Mouse (Mus musculus) Patski (cell line): ENCODE results near the gene Mrs2. TPM values are rescaled to one million over a fixed set of nuclear protein-coding genes. Genes with fewer than 3 reads are reported as not detected.

ENCODE experiments used
- ATAC-seq: fragments of 100-300 bp; one replicate; pipeline ENCODE4 v1.8.0; 2021
- CTCF ChIA-PET: fragments of 350-600 bp; sonication (Branson Sonifier 250); formaldehyde crosslinking; loops from one replicate; lab custom pipeline; 2022; ENCODE audit warnings: inconsistent platforms; lab: Charles Lee
- POLR2A ChIA-PET: fragments of 350-600 bp; sonication (Branson Sonifier 250); formaldehyde crosslinking; loops from one replicate; lab custom pipeline; 2022; ENCODE audit warnings: antibody characterized with exemption, inconsistent platforms; lab: Charles Lee
- DNase-seq: peaks from one replicate; pipeline ENCODE4 v3.0.0-alpha.2; 2011; ENCODE audit warnings: low read depth, low spot score
- H3K27me3 ChIP-seq: fragments of 371-371 bp; one replicate; pipeline ENCODE4 v1.5.1; 2021
- CTCF ChIP-seq: fragments of 100-300 bp; IDR thresholded peaks from one replicate; pipeline ENCODE4 v1.5.1; 2021
- in situ Hi-C: fragments of 300-500 bp; cut with MboI; formaldehyde crosslinking; loops from 3 replicates; pipeline ENCODE4 v1.11.1; 2018; ENCODE audit warnings: low pct_unique_long_range_greater_than_20kb, mixed read lengths
- polyA plus RNA-seq: library from polyadenylated mRNA; unstranded; gene quantifications from one replicate; pipeline ENCODE4 v1.2.3, GENCODE M21; 2021

The Mrs2 gene
- 64.2 TPM for polyA plus RNA-seq

DNA sequence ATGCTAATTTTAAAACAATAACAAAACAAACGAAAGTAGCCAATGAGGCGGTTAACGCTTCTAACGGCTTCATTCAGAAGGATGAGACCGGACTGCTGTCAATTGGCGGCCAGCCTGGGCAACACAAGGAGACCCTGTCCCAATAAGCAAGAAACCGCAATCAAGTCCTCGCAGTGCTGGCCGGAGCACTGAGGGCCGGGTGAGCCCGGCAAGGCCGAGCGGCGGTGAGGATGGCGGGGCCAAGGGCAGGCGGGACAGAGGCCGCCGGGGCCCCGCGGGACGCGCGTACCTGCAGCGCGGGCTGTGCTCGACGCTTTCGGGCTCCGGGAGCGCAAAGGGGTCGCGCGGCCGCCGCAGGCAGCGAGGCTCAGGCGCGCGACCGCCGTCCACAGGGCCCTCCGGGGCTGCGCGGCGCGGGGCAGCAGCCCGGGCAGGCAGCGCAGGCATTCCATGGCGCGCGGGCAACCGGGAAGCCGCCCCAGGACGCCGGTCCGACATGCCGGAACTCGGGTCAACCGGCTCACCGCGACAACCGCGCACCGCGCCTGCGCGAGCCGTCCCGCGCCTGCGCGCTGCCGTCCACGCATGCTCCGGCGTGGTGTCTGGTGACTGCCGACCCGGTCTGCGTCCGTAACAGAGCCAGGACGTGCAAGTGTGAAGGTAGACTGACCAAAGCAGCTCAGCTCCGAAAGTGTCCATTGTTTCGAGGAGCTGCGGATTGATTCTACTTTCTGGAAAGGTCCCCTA lies at the start of gene Mrs2:
Mrs2 (minus strand) TSS at position 587 of the 747 bp plus-strand sequence.
- ChIA-PET POLR2A (interaction anchor here (0.6 to 2.2 kb wide), 4 partner anchors 35 to 96 kb away, joined by 3 to 6 read pairs (median 5); no protein-coding TSS in a partner anchor), CTCF (interaction anchor here (1.8 to 3.3 kb wide), 2 partner anchors 66 to 96 kb away, joined by 3 to 13 read pairs; no protein-coding TSS in a partner anchor)
- H3K27me3 ChIP-seq: no peaks in the 10 kb centered on the region
- peak; percentile 48 for DNase-seq
- no peak for TF ChIP-seq CTCF
- peak; percentile 70 for ATAC-seq
- in situ Hi-C loops: loop anchor here (10.0 kb wide), 2 partner anchors 95 to 325 kb away; no protein-coding TSS in a partner anchor

DNA sequence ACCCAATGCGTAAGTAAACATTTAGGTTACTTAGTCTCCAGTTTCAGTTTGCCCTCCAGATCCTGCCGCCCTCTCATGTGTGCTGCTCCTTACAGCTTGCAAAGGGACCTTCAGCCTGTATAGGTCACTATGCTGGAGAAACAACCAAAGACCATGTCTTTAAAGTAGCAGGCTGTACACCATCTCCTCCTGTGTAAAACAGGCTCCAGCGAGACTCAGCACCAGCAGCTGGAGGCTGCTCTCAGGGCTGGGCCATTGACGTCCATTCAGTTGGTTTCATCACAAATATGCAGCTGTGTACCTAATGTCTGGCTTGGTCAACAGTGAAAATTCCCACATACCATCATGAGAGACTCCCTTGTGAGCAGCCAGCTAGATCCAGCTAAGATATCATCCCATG lies 49.6 kb upstream of the Mrs2 start:
- DNase-seq (no peak), ATAC-seq (peak; percentile 44)

DNA sequence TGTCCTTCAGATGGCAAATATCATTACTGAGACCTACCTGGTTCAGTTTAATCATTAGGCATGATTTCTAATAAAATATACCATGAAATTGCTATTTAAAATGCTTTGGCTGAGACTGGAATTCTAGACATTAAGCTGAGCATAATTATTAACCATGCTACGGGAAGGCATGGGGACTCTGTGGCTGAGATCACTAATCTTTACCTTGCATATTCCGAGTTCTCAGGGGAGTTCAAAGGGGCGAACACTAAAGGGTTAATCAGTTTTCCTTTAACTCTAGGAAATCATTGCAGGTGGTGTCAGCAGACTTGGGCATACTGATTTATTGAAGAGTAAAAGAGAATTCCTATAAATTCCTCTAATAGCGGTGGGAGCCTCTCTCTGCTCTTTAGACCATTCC lies 47.0 kb upstream of the Mrs2 start:
- ATAC-seq (no peak), DNase-seq (no peak)
- CTCF ChIA-PET: no interaction called here
- no peaks in the 10 kb centered on the region for H3K27me3 ChIP-seq
- in situ Hi-C loops: no loop called here
- TF ChIP-seq CTCF: no peak
- POLR2A ChIA-PET: no interaction called here

More for the DNA sequence above, 49.6 kb upstream of the Mrs2 start:
- CTCF ChIA-PET: interaction anchor here (1.3 to 5.1 kb wide), 3 partner anchors 12 to 46 kb away, joined by 3 to 20 read pairs (median 11); partner anchors contain the start of gene Dcdc2a
- POLR2A ChIA-PET: interaction anchor here (1.0 to 1.4 kb wide), 5 partner anchors 13 to 46 kb away, joined by 3 to 4 read pairs (median 3); partner anchors contain the start of gene Dcdc2a
- in situ Hi-C loops: no loop called here
- H3K27me3 ChIP-seq: no peaks in the 10 kb centered on the region
- TF ChIP-seq CTCF: no peak

DNA sequence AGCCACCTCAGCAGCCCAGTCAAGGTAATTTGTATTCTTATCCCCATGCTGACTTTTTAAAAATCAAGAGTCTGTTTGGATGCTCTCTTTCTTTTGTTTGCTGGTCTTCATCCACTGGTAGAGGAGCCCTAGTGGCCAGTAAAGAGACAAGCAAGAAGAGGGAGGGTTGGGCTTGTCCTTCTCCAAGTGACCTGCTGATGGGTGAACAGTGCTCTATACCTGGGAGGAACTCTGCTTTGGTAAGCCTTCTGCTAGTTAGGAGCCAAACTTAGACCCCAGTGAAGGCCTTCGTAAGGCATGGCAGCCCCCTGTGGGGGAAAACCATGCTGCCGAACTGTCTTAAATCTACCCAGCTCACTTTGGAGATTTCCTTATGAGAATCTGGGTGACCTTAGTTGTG lies 46.5 kb upstream of the Mrs2 start:
- ATAC-seq (no peak), DNase-seq (no peak)
- H3K27me3 ChIP-seq: no peaks in the 10 kb centered on the region
- ChIA-PET CTCF (no interaction called here), POLR2A (no interaction called here)
- TF ChIP-seq CTCF: no peak
- in situ Hi-C loops: no loop called here

DNA sequence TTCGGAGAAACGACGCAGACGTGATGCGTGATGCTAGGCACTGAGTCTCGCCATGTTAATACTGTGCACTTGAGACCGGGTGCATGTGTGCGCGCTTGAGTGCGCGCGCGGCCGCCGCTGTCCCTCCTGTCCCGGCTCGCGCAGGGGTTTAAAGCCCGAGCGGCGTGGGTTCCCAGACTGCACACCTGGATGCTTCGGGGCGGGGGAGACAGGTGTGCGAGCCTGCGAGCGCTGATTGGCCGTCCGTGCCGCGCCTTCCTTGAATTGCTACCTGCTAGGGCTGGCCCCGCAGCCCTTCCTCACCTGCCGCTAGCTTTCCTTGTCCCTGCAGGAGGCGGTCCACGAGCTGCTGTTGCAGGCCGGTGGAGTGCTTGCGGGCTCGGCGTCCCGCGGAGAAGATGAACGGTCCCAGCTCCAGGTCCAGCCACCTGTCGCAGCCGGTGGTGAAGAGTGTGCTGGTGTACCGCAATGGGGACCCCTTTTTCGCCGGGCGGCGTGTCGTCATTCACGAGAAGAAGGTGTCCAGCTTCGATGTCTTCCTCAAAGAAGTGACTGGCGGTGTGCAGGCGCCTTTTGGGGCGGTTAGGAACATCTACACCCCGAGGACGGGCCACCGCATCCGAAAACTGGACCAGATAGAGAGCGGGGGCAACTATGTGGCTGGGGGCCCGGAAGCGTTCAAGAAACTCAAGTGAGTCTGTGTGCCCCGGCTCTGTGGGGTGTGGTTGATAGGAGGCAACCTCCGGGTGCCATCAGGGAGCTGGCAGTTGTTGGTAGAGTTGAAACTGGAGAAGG lies 35.9 kb upstream of the Mrs2 start, which contains the start of gene Dcdc2a:
Dcdc2a (plus strand) TSS at position 132 of the 795 bp plus-strand sequence.
- DNase-seq (no peak), ATAC-seq (no peak)
- ChIA-PET POLR2A (interaction anchor here (0.9 to 5.2 kb wide), 6 partner anchors 14 to 59 kb away, joined by 3 to 42 read pairs (median 3); no protein-coding TSS in a partner anchor), CTCF (interaction anchor here (1.0 to 3.8 kb wide), 7 partner anchors 14 to 59 kb away, joined by 3 to 28 read pairs (median 6); no protein-coding TSS in a partner anchor)
- in situ Hi-C loops: no loop called here
- no peaks in the 10 kb centered on the region for H3K27me3 ChIP-seq
- TF ChIP-seq CTCF: no peak

DNA sequence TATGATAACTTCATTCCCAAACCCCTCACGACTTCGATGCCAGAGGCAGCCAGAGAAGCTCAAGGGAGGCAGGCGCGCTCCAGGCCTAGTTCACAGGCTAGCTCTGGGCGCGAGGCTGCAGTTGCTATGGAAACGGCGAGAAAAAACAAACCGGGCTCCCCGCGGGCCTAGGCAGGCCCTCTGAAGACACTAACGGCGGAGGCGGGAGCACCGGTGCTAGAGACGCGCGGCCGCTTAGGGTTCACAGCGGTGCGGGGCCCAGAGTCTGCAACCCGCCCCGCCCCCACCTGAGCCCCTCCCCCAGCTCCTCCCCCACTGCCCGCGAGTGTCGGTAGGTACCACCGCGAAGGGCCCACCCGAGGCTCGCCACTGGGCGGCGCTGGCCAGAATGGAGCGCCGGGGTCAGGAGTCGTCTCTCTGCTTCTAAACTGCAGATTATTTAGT lies 35.0 kb upstream of the Mrs2 start:
- no peak for TF ChIP-seq CTCF
- no peaks in the 10 kb centered on the region for H3K27me3 ChIP-seq
- CTCF ChIA-PET: interaction anchor here (0.6 to 1.5 kb wide), 11 partner anchors 10 to 61 kb away, joined by 3 to 7 read pairs (median 3); no protein-coding TSS in a partner anchor
- POLR2A ChIA-PET: interaction anchor here (0.9 to 5.2 kb wide), 7 partner anchors 14 to 60 kb away, joined by 3 to 42 read pairs (median 4); no protein-coding TSS in a partner anchor
- peak; percentile 80 for ATAC-seq
- DNase-seq: no peak
- in situ Hi-C loops: no loop called here

DNA sequence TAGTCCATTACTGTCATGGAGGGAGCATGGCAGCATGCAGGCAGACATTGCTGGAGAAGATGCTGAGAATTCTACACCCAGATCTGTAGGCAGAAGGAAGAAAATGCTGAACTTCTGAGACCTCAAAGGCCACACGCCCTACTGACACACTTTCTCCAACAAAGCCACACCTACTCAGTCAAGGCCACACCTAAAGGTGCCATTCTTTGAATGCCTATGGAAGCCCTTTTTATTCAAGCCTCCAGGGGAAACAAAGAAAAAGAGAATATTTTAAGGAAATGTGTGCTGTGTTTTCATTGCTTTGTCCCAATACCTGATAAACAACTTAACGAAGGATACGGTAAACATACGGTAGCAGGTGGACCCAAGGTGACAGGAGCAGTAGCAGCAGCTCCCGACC lies 32.5 kb upstream of the Mrs2 start:
- no peak for ATAC-seq
- in situ Hi-C loops: no loop called here
- DNase-seq: no peak
- POLR2A ChIA-PET: interaction anchor here (0.8 to 1.1 kb wide), 2 partner anchors 21 to 57 kb away, joined by 3 to 9 read pairs; no protein-coding TSS in a partner anchor
- H3K27me3 ChIP-seq: no peaks in the 10 kb centered on the region
- TF ChIP-seq CTCF: no peak
- CTCF ChIA-PET: no interaction called here

DNA sequence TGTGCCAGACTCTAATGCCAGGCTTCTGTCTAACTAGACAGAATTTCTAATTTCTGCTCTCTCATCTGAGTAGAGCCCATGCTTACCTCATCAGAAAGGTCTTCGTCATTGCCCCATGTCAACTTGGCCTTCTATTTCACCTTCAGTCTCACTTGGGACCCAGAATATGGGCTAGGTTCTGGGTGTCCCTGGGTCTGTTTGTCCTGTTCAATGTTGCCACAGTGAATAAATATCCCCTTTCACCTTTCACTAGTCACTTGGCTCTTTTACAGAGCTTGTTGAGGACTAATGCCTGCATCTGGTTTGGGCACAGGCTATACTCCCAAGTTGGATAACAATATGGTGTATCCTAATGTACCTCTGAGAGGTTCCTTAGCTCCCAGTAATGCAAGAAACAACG lies 19.3 kb upstream of the Mrs2 start:
- DNase-seq: no peak
- ATAC-seq: no peak
- H3K27me3 ChIP-seq: no peaks in the 10 kb centered on the region
- CTCF ChIA-PET: interaction anchor here (0.6 to 2.1 kb wide), 2 partner anchors 8 to 41 kb away, joined by 3 to 7 read pairs; no protein-coding TSS in a partner anchor
- TF ChIP-seq CTCF: no peak
- POLR2A ChIA-PET: interaction anchor here (0.6 to 1.5 kb wide), 2 partner anchors 15 to 76 kb away, joined by 3 to 5 read pairs; no protein-coding TSS in a partner anchor
- in situ Hi-C loops: no loop called here

DNA sequence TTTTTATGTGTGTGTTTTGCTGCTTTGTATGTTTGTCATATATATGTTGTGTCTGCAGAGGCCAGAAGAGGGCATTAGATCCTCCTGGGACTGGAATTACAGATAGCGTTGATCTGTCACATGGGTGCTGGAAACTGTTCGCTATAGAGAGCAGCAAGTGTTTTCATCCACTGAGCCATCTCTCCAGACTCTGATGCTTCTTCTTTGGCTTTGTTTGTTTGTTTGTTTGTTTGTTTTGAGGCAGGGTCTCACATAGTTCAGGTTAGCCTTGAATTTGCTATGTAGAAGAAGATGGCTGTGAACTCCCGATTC lies 6.9 kb upstream of the Mrs2 start:
- H3K27me3 ChIP-seq: no peaks in the 10 kb centered on the region
- ChIA-PET POLR2A (no interaction called here), CTCF (interaction anchor here (0.7 kb wide), 1 partner anchor 10 kb away, joined by 3 read pairs; no protein-coding TSS in a partner anchor)
- in situ Hi-C loops: loop anchor here (10.0 kb wide), 2 partner anchors 88 to 318 kb away; no protein-coding TSS in a partner anchor
- peak; percentile 32 for TF ChIP-seq CTCF
- ATAC-seq (no peak), DNase-seq (no peak)
